Mouse (Mus musculus) lung, embryonic 15.5 days (tissue): ENCODE measurements around the gene Cilp2. TPM values are rescaled to one million over a fixed set of nuclear protein-coding genes. Genes with fewer than 3 reads are reported as not detected.

Experiments
- ATAC-seq: fragments of 200-750 bp; cut with Nextera tagmentation; 2 replicates; pipeline ENCODE4 v1.8.0; 2017; ENCODE audit warnings: moderate number of reproducible peaks, borderline replicate concordance; ENCODE audit not compliant: low FRiP score, low TSS enrichment; ENCODE audit errors: extremely low read depth
- H3K27ac ChIP-seq: fragments of 300-500 bp; sonication (generic); 2 replicates; pipeline ENCODE4 v1.5.1; 2015; ENCODE audit warnings: moderate library complexity, mild to moderate bottlenecking, inconsistent platforms
- H3K27me3 ChIP-seq: fragments of 300-500 bp; sonication (generic); 2 replicates; pipeline ENCODE4 v1.6.1; 2015; ENCODE audit warnings: inconsistent platforms
- H3K36me3 ChIP-seq: fragments of 300-500 bp; sonication (generic); 2 replicates; pipeline ENCODE4 v1.6.1; 2015; ENCODE audit warnings: inconsistent platforms
- H3K4me1 ChIP-seq: fragments of 300-500 bp; sonication (generic); 2 replicates; pipeline ENCODE4 v1.6.1; 2015; ENCODE audit warnings: inconsistent platforms
- H3K4me2 ChIP-seq: fragments of 300-500 bp; sonication (generic); 2 replicates; pipeline ENCODE4 v1.6.1; 2015; ENCODE audit warnings: inconsistent platforms, mild to moderate bottlenecking, moderate library complexity
- H3K4me3 ChIP-seq: fragments of 300-500 bp; sonication (generic); 2 replicates; pipeline ENCODE4 v1.5.1; 2015; ENCODE audit warnings: mild to moderate bottlenecking, inconsistent platforms
- H3K9ac ChIP-seq: fragments of 300-500 bp; sonication (generic); 2 replicates; pipeline ENCODE4 v1.6.1; 2015; ENCODE audit warnings: inconsistent platforms
- H3K9me3 ChIP-seq: fragments of 300-500 bp; sonication (generic); 2 replicates; pipeline ENCODE4 v1.6.1; 2016; ENCODE audit warnings: inconsistent platforms
- WGBS: fragments of 180-500 bp; shearing (Covaris S2); methylation state at CpG from one replicate; pipeline ENCODE4 v1.1.7; 2015; 5-methylcytosine and 5-hydroxymethylcytosine counted together
- polyA plus RNA-seq: library from polyadenylated mRNA; unstranded; fragments of >200 nt; fragmentation: Nextera tagmentation; extraction: Ambion mirVana; gene quantifications from 2 replicates; pipeline ENCODE4 v1.2.1, GENCODE M21; 2015

The Cilp2 gene
- polyA plus RNA-seq, 1 experiment from 2014 or later = 0.61 TPM

DNA sequence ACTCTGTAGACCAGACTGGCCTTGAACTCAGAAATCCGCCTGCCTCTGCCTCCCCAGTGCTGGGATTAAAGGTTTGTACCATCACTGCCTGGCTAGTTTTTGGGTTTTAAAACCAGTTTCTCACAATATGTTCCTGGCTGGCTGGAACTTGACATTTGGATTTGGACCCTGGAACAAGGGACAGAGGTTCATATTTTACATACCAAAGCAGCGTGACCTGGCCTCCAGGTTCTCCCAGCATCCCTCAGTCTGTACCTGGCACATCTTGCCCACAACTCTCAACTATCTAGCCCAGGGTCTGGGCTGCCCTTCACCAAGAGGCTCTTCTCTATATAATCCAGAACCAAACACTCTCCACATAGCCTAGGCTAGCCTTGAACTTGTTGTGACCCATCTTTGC lies 12.4 kb upstream of the Cilp2 start:
- Histone ChIP-seq H3K27me3 (no peaks in the 10 kb centered on the region), H3K4me1 (peaks cover 35% of the 10 kb centered on the region), H3K36me3 (no peaks in the 10 kb centered on the region), H3K4me2 (peak overlapping the region; percentile 95; the same call in 1 of the 2 replicates), H3K9ac (no peak overlapping the region), H3K27ac (no peak overlapping the region), H3K4me3 (no peak overlapping the region), H3K9me3 (no peaks in the 10 kb centered on the region)
- no peak for ATAC-seq
- 93% methylated on average over 2 of the region's 2 CpGs for WGBS

DNA sequence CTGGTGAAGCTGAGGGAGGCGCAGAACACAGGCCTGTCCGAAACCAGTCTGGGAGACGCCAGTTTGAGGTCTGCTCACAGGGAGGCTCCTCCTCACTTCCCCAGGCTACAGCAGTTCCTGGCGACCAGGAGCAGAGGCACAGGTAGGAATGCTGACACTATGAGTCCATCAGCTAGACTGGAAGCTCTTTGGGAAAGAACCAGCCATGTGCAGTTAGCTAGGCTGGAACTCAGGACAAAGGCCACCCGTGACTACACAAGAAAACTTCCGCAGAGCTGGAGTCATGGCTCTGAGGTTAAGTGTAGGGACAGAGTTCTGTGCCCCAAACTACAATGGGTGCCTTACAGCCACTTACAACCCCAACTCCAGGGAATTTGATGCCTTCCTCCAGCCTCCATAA lies 10.4 kb upstream of the Cilp2 start:
- Histone ChIP-seq H3K4me3 (no peak overlapping the region), H3K27ac (no peak overlapping the region), H3K9ac (no peak overlapping the region), H3K36me3 (0 out of 2 replicates have a peak, but pooled peaks cover 4% of the 10 kb centered on the region), H3K27me3 (no peaks in the 10 kb centered on the region), H3K4me1 (peaks cover 36% of the 10 kb centered on the region), H3K4me2 (no peak overlapping the region), H3K9me3 (no peaks in the 10 kb centered on the region)
- no peak for ATAC-seq
- WGBS = 85% methylated on average over 6 of the region's 6 CpGs

DNA sequence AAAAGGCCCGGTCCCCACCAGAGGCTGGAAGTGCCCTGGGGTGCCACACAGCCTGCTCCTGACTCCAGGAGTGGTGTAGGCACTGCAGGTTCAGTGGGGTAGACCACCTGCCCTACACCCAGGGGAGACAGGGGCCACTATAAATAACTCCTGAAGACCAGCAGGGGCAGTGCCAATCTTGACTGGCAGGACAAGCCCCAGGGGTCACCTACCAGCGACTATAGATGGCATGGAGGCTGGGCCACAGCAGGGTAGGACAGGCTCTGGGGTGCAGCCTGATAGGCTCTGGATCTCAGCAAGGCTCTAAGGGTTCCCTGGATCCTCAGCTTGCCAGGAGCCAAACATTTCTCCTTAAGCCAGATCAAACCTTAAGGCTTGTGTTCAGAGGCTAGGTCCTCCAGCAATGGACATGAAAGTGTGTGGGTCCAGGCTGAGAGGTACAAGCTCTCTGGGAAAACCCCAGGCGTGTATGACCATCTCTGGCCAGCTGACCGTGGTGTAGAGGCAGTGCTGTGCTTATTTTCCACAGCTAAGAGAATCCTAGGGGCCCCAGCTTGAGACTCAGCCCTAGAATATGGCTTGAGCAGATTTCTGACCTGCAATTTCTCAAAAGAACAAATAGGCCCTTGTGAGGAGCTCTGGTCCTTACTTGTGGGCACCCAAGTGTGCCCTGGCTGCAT lies 8.4 kb upstream of the Cilp2 start:
- H3K4me1 ChIP-seq = peaks cover 24% of the 10 kb centered on the region
- H3K36me3 ChIP-seq = 0 out of 2 replicates have a peak, but pooled peaks cover 5% of the 10 kb centered on the region
- H3K9me3 ChIP-seq = no peaks in the 10 kb centered on the region
- no peak overlapping the region for H3K4me2 ChIP-seq
- no peak for ATAC-seq
- H3K27ac ChIP-seq = no peak overlapping the region
- H3K27me3 ChIP-seq = peaks cover 3% of the 10 kb centered on the region
- no peak overlapping the region for H3K9ac ChIP-seq
- WGBS = 75% methylated on average over 4 of the region's 4 CpGs
- H3K4me3 ChIP-seq = no peak overlapping the region

DNA sequence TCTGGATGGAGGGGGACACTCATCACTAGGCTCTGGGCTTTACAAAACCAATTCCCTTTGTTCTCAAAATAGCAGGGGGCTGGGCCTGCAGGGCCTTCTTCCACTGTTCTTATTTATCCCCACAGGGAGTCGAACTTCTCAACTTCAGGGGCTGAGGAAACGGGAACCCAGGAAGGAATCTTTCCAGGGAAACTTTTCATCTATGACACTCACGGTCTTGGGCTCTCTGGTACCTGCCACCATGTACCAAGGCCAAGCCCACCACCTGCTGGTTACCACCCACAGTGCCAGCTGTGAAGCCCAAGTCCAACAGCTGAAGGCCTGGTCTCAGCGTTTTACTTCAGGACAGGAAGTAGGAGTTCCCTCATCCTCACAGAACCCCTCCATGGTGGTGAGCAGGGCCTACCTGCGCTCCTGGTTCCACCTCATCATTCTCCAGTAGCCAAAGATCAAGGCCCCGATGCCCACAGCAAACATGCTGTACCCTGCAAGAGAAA lies 7.4 kb upstream of the Cilp2 start:
- Histone ChIP-seq H3K36me3 (0 out of 2 replicates have a peak, but pooled peaks cover 5% of the 10 kb centered on the region), H3K4me2 (no peak overlapping the region), H3K27ac (no peak overlapping the region), H3K4me3 (no peak overlapping the region), H3K27me3 (peaks cover 13% of the 10 kb centered on the region), H3K9me3 (no peaks in the 10 kb centered on the region), H3K9ac (no peak overlapping the region), H3K4me1 (peaks cover 14% of the 10 kb centered on the region)
- no peak for ATAC-seq
- WGBS = 68% methylated on average over 6 of the region's 6 CpGs

DNA sequence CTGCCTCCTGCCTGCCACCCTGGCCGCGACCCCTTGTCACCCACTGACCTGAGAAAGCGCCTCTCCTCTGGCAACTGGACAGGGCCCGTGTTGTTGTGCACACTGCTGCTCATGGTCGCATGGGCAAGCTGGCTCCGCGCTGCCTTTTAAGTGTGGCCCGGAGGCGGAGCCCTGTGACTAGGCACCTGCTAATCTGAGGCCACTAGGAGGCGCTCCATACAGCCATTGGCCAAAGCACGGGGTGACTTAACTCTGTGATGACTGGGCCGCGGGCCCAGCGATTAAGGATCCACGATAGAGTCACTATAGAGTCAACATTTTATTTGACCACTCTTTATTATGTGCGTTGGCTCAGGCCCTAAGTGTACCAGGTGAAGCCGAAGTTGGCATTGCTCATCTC lies 6.4 kb upstream of the Cilp2 start:
- Histone ChIP-seq H3K27me3 (peaks cover 23% of the 10 kb centered on the region), H3K9me3 (no peaks in the 10 kb centered on the region), H3K4me3 (no peak overlapping the region), H3K4me2 (no peak overlapping the region), H3K36me3 (0 out of 2 replicates have a peak, but pooled peaks cover 5% of the 10 kb centered on the region), H3K9ac (no peak overlapping the region), H3K27ac (no peak overlapping the region), H3K4me1 (peaks cover 22% of the 10 kb centered on the region)
- ATAC-seq = 0 out of 2 replicates have a peak, but pooled peaks have one; percentile 32
- WGBS = 35% methylated on average over 17 of the region's 17 CpGs

DNA sequence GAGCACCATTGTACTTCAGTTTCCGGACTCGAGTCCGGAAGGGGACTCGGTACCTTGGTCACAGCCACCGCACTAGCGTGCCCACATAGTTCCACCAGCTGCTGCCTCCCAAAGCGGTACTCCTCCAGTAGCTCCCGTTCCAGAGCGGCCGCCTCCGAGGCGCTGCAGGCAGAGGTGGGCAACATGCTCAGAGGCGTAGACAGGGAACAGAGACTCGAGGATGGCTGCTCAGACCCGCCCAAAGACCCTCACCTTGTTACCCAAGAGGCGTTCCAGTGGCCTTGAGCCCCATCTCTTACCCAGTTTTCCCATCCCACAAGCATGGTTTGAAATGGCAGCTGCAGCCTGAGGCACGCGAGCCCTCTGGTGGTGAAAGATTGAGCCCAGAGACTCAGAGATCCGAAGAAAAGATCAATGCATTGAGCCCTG lies 3.3 kb upstream of the Cilp2 start:
- Histone ChIP-seq H3K4me3 (no peak overlapping the region), H3K36me3 (0 out of 2 replicates have a peak, but pooled peaks cover 5% of the 10 kb centered on the region), H3K27ac (no peak overlapping the region), H3K9ac (no peak overlapping the region), H3K9me3 (no peaks in the 10 kb centered on the region), H3K4me2 (no peak overlapping the region), H3K27me3 (peaks cover 54% of the 10 kb centered on the region), H3K4me1 (peaks cover 37% of the 10 kb centered on the region)
- ATAC-seq = no peak
- 39% methylated on average over 19 of the region's 19 CpGs for WGBS

DNA sequence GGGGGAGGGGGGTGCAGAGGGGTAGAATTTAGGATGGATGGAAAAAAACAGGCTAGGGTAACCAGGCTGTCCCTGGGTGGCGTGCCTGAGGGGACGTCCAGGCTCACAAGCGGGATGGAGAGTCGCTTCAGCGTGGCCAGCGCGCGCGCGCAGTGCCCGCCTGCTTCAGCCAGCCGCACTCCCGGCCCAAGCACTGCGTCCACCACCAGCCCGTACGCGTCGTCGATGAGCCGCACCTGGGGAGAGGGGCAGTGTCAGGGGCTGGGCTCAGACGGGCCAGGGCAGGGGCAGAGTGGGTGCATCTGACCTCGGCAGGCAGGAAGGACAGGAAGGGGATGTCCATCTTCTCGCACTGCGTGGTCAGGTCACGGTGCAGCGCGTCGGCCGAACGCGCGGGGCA lies 1.4 kb upstream of the Cilp2 start:
- ATAC-seq = no peak
- H3K27ac ChIP-seq = no peak overlapping the region
- peak overlapping the region; percentile 52 for H3K4me2 ChIP-seq
- peaks cover 30% of the 10 kb centered on the region for H3K4me1 ChIP-seq
- no peaks in the 10 kb centered on the region for H3K9me3 ChIP-seq
- WGBS = 3% methylated on average over 32 of the region's 32 CpGs
- H3K9ac ChIP-seq = no peak overlapping the region
- peaks cover 73% of the 10 kb centered on the region for H3K27me3 ChIP-seq
- H3K36me3 ChIP-seq = 0 out of 2 replicates have a peak, but pooled peaks cover 5% of the 10 kb centered on the region
- H3K4me3 ChIP-seq = peak overlapping the region; percentile 26

DNA sequence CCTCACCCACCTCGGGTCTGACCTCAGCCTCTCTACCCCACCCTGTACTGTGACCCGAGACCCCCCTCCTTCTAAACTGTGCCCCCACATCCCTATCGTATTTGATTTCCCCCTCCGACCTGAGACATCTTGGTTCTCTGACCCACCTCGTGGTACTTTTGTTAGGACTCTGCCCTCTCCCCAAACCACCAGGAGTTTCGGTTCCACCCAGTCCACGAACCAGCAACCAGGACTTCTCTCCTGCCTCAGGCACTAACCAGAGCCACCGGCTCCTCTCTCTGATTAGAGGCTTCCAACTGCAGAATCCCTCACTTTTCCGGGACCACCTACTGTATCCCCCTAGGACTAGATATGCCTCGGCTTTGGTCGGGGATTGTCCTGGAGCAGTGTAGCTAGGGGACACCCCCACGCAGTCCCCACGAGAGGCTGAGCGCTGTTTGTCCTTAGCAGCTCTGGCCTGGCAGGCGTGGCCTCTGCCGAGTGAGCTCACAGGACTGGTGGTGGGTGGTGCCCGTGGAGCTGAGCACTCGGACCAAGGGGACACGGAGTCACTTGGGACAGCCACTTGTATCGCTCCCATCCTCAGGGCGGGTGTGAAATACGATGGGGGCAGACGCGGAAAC lies 868 bp upstream of the Cilp2 start:
- Histone ChIP-seq H3K9ac (no peak overlapping the region), H3K9me3 (no peaks in the 10 kb centered on the region), H3K27ac (no peak overlapping the region), H3K4me3 (peak overlapping the region; percentile 26), H3K36me3 (0 out of 2 replicates have a peak, but pooled peaks cover 5% of the 10 kb centered on the region), H3K4me1 (peaks cover 27% of the 10 kb centered on the region), H3K4me2 (peak overlapping the region; percentile 52), H3K27me3 (peaks cover 78% of the 10 kb centered on the region)
- whole genome bisulfite sequencing = 7% methylated on average over 24 of the region's 24 CpGs
- no peak for ATAC-seq

DNA sequence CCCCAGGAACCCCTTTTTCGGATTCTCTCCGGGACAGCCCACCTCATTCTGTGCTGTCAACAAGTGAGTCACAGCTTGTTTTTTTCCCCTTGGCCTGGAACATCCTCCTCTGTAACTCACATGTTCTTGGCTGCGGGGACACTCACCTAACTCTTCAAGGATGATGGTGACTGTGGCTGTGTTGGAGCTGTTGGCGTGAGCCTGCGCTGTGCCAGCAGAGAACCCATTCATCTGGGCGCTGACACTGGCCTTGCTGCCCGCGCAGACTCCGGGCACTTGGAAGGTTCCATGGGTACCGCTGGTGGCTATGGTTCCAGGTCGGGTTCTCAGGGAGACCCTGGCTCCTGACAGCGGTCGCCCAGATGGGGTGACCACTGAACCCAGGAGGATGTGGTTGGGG lies 3.3 kb downstream of the Cilp2 start:
- peaks cover 100% of the 10 kb centered on the region for H3K27me3 ChIP-seq
- no peak overlapping the region for H3K27ac ChIP-seq
- ATAC-seq = no peak
- 55% methylated on average over 13 of the region's 13 CpGs for WGBS
- H3K9me3 ChIP-seq = no peaks in the 10 kb centered on the region
- H3K4me3 ChIP-seq = no peak overlapping the region
- no peak overlapping the region for H3K9ac ChIP-seq
- H3K4me2 ChIP-seq = no peak overlapping the region
- no peaks in the 10 kb centered on the region for H3K36me3 ChIP-seq
- peaks cover 36% of the 10 kb centered on the region for H3K4me1 ChIP-seq

DNA sequence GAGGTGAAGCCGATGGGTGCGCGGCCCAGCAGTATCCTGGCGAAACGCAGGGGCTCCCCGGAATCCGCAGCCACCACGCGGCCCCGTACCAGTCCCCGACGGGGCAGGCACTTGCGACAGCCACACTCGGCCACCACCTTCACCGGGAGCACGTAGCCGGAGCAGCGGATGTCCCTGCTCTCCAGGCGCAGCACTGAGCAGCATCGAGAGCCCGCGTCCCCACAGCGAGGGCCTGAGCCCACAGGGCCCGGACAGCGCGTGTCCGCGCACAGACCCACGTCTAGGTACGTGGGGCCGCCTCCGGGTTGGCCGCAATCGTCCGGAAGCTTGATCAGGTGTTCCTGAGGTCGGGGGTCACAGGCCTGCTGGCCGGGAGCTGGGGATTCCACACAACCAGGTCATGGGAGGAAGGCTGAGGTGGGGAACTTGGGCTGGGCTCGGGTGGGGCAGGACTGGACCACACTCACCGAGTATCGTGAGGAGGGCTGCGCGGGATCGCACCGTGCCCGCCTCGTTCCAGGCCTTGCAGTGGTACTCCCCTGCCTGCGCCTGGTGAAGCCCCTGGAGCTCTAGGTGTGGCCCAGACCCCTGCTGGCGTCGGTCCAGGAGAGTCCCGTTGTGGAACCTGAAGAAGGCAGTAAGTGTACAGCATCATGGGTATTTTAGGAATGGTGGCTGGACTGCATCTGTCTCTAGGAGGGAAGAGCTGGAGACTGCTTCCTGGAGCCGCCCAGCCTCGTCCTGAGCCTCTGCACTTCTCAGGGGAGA lies 4.5 kb downstream of the Cilp2 start:
- Histone ChIP-seq H3K27me3 (peaks cover 99% of the 10 kb centered on the region), H3K9ac (no peak overlapping the region), H3K27ac (no peak overlapping the region), H3K4me1 (peaks cover 25% of the 10 kb centered on the region), H3K4me3 (peak overlapping the region; percentile 36), H3K9me3 (no peaks in the 10 kb centered on the region), H3K36me3 (no peaks in the 10 kb centered on the region), H3K4me2 (peak overlapping the region; percentile 58)
- no peak for ATAC-seq
- 12% methylated on average over 45 of the region's 52 CpGs for WGBS

DNA sequence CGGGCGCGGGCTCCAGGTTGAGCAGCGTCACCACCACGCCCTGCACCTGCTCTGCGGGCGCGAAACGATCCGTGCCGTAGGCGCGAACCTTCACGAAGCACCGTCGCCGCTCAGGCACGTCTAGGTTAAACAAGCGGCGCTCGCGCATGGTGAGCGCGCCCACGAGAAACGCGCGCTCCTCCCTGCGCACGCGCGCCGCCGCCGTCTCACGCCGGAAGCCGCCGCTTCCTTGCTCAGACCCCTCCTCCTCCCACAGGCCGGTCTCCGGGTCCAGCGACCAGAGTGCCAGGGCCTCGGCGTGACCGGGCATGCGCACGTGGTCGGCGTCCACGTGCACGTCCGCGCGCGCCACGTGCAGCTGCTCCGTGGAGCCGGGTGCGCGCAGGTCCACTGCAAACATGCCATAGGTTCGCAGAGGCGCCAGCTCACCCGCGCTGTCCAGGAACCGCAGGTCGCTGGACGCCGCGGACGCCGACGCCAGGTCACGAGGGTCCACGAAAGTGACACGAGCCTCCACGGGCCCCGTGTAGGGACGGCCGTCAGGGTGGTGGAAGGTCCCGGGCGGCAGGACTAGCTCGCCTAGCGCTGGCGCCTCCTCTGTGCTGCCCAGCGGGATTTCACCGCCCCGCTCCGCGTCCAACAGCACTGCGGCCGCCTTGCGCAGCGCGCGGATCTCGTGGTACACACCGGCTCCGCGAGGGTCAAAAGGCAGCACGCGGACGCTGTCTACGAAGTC lies 5.3 kb downstream of the Cilp2 start:
- Histone ChIP-seq H3K27me3 (peaks cover 94% of the 10 kb centered on the region), H3K36me3 (no peaks in the 10 kb centered on the region), H3K27ac (no peak overlapping the region), H3K4me3 (peak overlapping the region; percentile 36), H3K4me2 (peak overlapping the region; percentile 58), H3K4me1 (peaks cover 17% of the 10 kb centered on the region), H3K9me3 (no peaks in the 10 kb centered on the region), H3K9ac (no peak overlapping the region)
- WGBS = 6% methylated on average over 102 of the region's 103 CpGs
- ATAC-seq = 0 out of 2 replicates have a peak, but pooled peaks have one; percentile 6
